31 mouse cellular contexts compared by ENCODE assay signal in the genomic region with DNA sequence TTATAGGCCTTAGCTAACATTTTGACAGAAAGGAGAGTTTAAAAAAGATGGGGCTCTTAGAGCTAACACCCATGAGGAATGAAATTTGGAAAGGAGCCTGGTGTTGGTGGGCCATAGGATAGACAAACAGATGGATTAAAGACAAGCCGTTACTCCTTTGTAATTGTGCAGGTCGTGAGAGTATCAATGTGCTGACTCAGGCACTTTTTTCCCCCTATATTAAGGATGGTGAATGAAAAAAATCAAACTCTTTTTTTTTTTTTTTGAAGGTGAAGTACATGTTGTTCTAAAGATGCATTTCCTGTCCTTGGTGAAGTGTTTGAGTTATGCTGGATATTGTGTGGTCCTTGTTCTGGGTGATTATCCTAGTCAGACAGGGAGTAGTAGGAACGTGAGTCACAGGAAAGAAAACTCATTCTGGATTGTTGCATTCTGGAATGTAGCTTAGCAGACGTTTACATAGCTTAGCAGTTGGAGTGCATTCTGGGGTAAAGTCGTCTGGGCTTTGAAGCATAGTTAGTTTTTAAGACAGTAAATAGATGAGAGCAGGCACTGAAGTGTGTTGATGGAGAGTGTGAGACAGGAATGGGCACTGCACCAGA. TPM values are rescaled to one million over a fixed set of nuclear protein-coding genes. Genes with fewer than 3 reads are reported as not detected.
A peak's percentile ranks its signal among the peaks of the same experiment; 100 is the strongest.
DNase-seq lines count a peak whose midpoint lies in the region; ATAC-seq and TF ChIP-seq lines count a peak whose summit lies in the region.
"Had no signal": no experiment of that assay in that cellular context is flagged by ENCODE, and none has a peak within 500 bp of the region (broad histone marks: within the 10 kb centered on the region; RNA-seq: fewer than 3 reads in every experiment).

No protein-coding gene starts in this region.

- TF ChIP-seq CTCF in MEL (IDR thresholded peaks at IDR 0.05 in 2 of 3, conservative IDR thresholded peaks at IDR 0.05 in 1 of 3; ENCODE audit: control insufficient read depth in 1 of 3, insufficient read depth in 1 of 3, low read depth in 2 of 3, low read length in 3 of 3, poor library complexity in 1 of 3, severe bottlenecking in 1 of 3) (no peak), Patski (IDR thresholded peaks at IDR 0.05) (no peak)

- H3K36me3 ChIP-seq in MEL (ENCODE audit: control insufficient read depth in 1 of 2, insufficient read depth in 2 of 2, low read length in 2 of 2): peaks cover 0 to 10% of the 10 kb centered on the region in 2 experiments; a peak in 2 of 4 replicates
- H3K36me3 ChIP-seq in midbrain, embryonic 16.5 days (ENCODE audit: control insufficient read depth, insufficient read depth, low read length): peaks cover 25% of the 10 kb centered on the region
- H3K36me3 ChIP-seq: intestine, embryonic 15.5 days had no signal

- H3K9me3 ChIP-seq in MEL (replicated peaks; ENCODE audit: insufficient read depth, low read length): no peaks in the 10 kb centered on the region
- no peaks in the 10 kb centered on the region for H3K9me3 ChIP-seq in midbrain, embryonic 16.5 days (replicated peaks; ENCODE audit: control insufficient read depth, low read length, poor library complexity, severe bottlenecking)
- H3K9me3 ChIP-seq: embryonic facial prominence, embryonic 10.5 days; embryonic facial prominence, embryonic 13.5 days; forebrain, embryonic 10.5 days; forebrain, embryonic 13.5 days; heart, embryonic 12.5 days; heart, embryonic 15.5 days; hindbrain, embryonic 10.5 days; hindbrain, embryonic 13.5 days; intestine, embryonic 15.5 days had no signal

- 55% methylated on average over 5 of the region's 5 CpGs for WGBS in midbrain, embryonic 16.5 days

- intact Hi-C loops in left cerebral cortex, postnatal 14 days (cut with DNase I): no loop called here

- peak; percentile 25 for DNase-seq in heart, adult 11 months
- DNase-seq in heart, adult 9 months (ENCODE audit: low spot score in 2 of 2): no peak
- DNase-seq in 3T3-L1 (ENCODE audit: low read depth, low spot score) (peak; percentile 71), MEL (ENCODE audit: low read depth, low spot score) (no peak), Patski (ENCODE audit: low read depth, low spot score) (peak; percentile 97)
- DNase-seq in left cerebral cortex, postnatal 14 days (ENCODE audit: low spot score in 2 of 2): no peak
- DNase-seq: adrenal gland, adult 2 months; adrenal gland, postnatal 14 days; B cell, adult 2 months; cerebellum, adult 11 months; cerebellum, adult 2 months; cerebellum, adult 9-11 months; cerebellum, postnatal 25 days; gastrocnemius, postnatal 10 days; gastrocnemius, postnatal 36 days; heart, postnatal 10 days; heart, postnatal 36 days; kidney, adult 11 months had no signal

- no peak overlapping the region for H3K9ac ChIP-seq in MEL (ENCODE audit: control insufficient read depth, low read depth, low read length, poor library complexity, severe bottlenecking)
- no peak overlapping the region for H3K9ac ChIP-seq in midbrain, embryonic 16.5 days (ENCODE audit: low read depth, low read length)
- H3K9ac ChIP-seq: embryonic facial prominence, embryonic 13.5 days; forebrain, embryonic 13.5 days; heart, embryonic 12.5 days; heart, embryonic 15.5 days; hindbrain, embryonic 13.5 days; intestine, embryonic 15.5 days had no signal

- in situ Hi-C loops in Patski (cut with MboI; ENCODE audit: low pct_unique_long_range_greater_than_20kb): no loop called here

- no peak for TF ChIP-seq RAD21 in MEL (IDR thresholded peaks at IDR 0.05; ENCODE audit: low read depth, low read length)

- ATAC-seq in Patski: peak; percentile 96
- ATAC-seq in erythroblast, adult 5-6 weeks (replicated peaks; ENCODE audit: low FRiP score, poor library complexity, severe bottlenecking): no peak
- no peak for ATAC-seq in midbrain, embryonic 16.5 days
- ATAC-seq: forebrain, embryonic 13.5 days; forebrain, embryonic 16.5 days; hindbrain, embryonic 16.5 days; intestine, embryonic 15.5 days had no signal

- no peaks in the 10 kb centered on the region for H3K4me1 ChIP-seq in MEL (ENCODE audit: control insufficient read depth in 1 of 2, insufficient read depth in 2 of 2, low read length in 2 of 2)
- H3K4me1 ChIP-seq in midbrain, embryonic 16.5 days (ENCODE audit: control insufficient read depth, insufficient read depth, low read length): no peaks in the 10 kb centered on the region
- H3K4me1 ChIP-seq: embryonic facial prominence, embryonic 10.5 days; embryonic facial prominence, embryonic 13.5 days; forebrain, embryonic 10.5 days; forebrain, embryonic 13.5 days; heart, embryonic 12.5 days; heart, embryonic 15.5 days; hindbrain, embryonic 10.5 days; hindbrain, embryonic 13.5 days; intestine, embryonic 15.5 days had no signal

- no peak overlapping the region for H3K4me2 ChIP-seq in midbrain, embryonic 16.5 days (ENCODE audit: low read length)
- H3K4me2 ChIP-seq: embryonic facial prominence, embryonic 13.5 days; forebrain, embryonic 13.5 days; heart, embryonic 12.5 days; heart, embryonic 15.5 days; hindbrain, embryonic 13.5 days; intestine, embryonic 15.5 days had no signal

- H3K4me3 ChIP-seq in MEL (ENCODE audit: control insufficient read depth in 1 of 2, insufficient read depth in 1 of 2, low read depth in 2 of 2, low read length in 2 of 2): no peak overlapping the region
- no peak overlapping the region for H3K4me3 ChIP-seq in midbrain, embryonic 16.5 days (ENCODE audit: low read depth, low read length)
- H3K4me3 ChIP-seq: embryonic facial prominence, embryonic 10.5 days; embryonic facial prominence, embryonic 13.5 days; forebrain, embryonic 10.5 days; forebrain, embryonic 13.5 days; heart, embryonic 12.5 days; heart, embryonic 15.5 days; hindbrain, embryonic 10.5 days; hindbrain, embryonic 13.5 days; intestine, embryonic 15.5 days had no signal

- no peak for TF ChIP-seq POLR2A in MEL (IDR thresholded peaks at IDR 0.05; ENCODE audit: control insufficient read depth in 1 of 2, insufficient read depth in 1 of 2, low read depth in 1 of 2, low read length in 2 of 2, poor library complexity in 1 of 2)

- CTCF ChIA-PET in Patski (lab: Charles Lee): interaction anchor here (1.0 to 2.3 kb wide), 3 partner anchors 9 to 81 kb away, joined by 3 to 10 read pairs (median 6); no protein-coding TSS in a partner anchor

- POLR2A ChIA-PET in Patski (lab: Charles Lee): no interaction called here

- no peaks in the 10 kb centered on the region for H3K27me3 ChIP-seq in MEL (ENCODE audit: control insufficient read depth in 1 of 2, insufficient read depth in 2 of 2, low read length in 2 of 2)
- H3K27me3 ChIP-seq in Patski: no peaks in the 10 kb centered on the region
- H3K27me3 ChIP-seq in midbrain, embryonic 16.5 days (ENCODE audit: control insufficient read depth, insufficient read depth, low read depth, low read length): no peaks in the 10 kb centered on the region
- H3K27me3 ChIP-seq: embryonic facial prominence, embryonic 13.5 days; forebrain, embryonic 13.5 days; heart, embryonic 12.5 days; heart, embryonic 15.5 days; hindbrain, embryonic 13.5 days; intestine, embryonic 15.5 days had no signal

- no peak for TF ChIP-seq EP300 in MEL (IDR thresholded peaks at IDR 0.05; ENCODE audit: low read depth in 1 of 2, low read length in 2 of 2)

- no peaks in the 10 kb centered on the region for H3K79me2 ChIP-seq in MEL (ENCODE audit: control insufficient read depth, insufficient read depth, low read length, poor library complexity)

- H3K27ac ChIP-seq in MEL (ENCODE audit: control insufficient read depth, low read depth, low read length): no peak overlapping the region
- no peak overlapping the region for H3K27ac ChIP-seq in midbrain, embryonic 16.5 days (ENCODE audit: low read length)
- H3K27ac ChIP-seq: embryonic facial prominence, embryonic 10.5 days; embryonic facial prominence, embryonic 13.5 days; forebrain, embryonic 10.5 days; forebrain, embryonic 13.5 days; heart, embryonic 15.5 days; hindbrain, embryonic 10.5 days; hindbrain, embryonic 13.5 days; intestine, embryonic 15.5 days had no signal

TF ChIP-seq in MEL, 35 proteins besides CTCF, POLR2A, EP300 and RAD21:
- TF ChIP-seq TAL1 (IDR thresholded peaks at IDR 0.05; ENCODE audit: low read length) (no peak), MAX (IDR thresholded peaks at IDR 0.05; ENCODE audit: low read length) (no peak), ZC3H11A (IDR thresholded peaks at IDR 0.05; ENCODE audit: low read depth, low read length) (no peak), MAFK (IDR thresholded peaks at IDR 0.05; ENCODE audit: borderline replicate concordance, low read depth, low read length) (0 out of 2 replicates have a peak, but pooled peaks have one; percentile 38), CHD1 (IDR thresholded peaks at IDR 0.05; ENCODE audit: low read depth, low read length) (no peak)

RNA-seq across cellular contexts. Expression of gene Phtf1, which starts 20.0 kb away (rescaled TPM):
- total RNA-seq in MEL (2012; rRNA removed): 19.7 and 20.0 TPM in 2 replicates
- polyA plus RNA-seq in MEL (2012; ENCODE audit: insufficient read depth in 1 of 2, insufficient read length in 2 of 2, low read depth in 1 of 2, low replicate concordance in 2 of 2, missing spikeins in 1 of 2): 10 to 100 TPM in 1 of 2 experiments, not detected in 1; 23.4 TPM
- 75.0 TPM for polyA plus RNA-seq in Patski (2021)
- 2.7 and 3.7 TPM in 2 replicates for total RNA-seq in erythroblast, adult 5-6 weeks (2015; ENCODE audit: low replicate concordance)
- total RNA-seq in erythroblast, adult 5-6 weeks (2017; ENCODE audit: low replicate concordance): 5.6 and 21.0 TPM in 2 replicates
- polyA plus RNA-seq in midbrain, embryonic 16.5 days (2015; fragmentation: Nextera tagmentation; extraction: Ambion mirVana): 21.2 and 21.9 TPM in 2 replicates
- 10 to 100 TPM; 45.5 to 46.2 TPM for total RNA-seq in left cerebral cortex, postnatal 14 days (2021)

Comparison
In these comparisons a context has a peak if more than half of its experiments do, and no peak if none do; other contexts are left out.
1. DNase-seq: peak in heart, adult 11 months (single experiment), 3T3-L1 (single experiment) and Patski (single experiment); none in heart, adult 9 months (0 of 2), MEL (single experiment) and left cerebral cortex, postnatal 14 days (0 of 2).